Mouse (Mus musculus) liver, adult 2 months (tissue): ENCODE measurements at regions not wholly inside any gene's neighbourhood (a gene's known extent, or its start where the extent isn't known, plus 50 kb on each side); places are given as distances from the start of the nearest gene placed in this dataset.
A peak's percentile ranks its signal among the peaks of the same experiment; 100 is the strongest.

Source experiments
- DNase-seq: peaks from one replicate; pipeline ENCODE4 v3.0.0-alpha.2; 2011; ENCODE audit warnings: low read depth, low spot score; ENCODE audit errors: extremely low read depth
- H3K27ac ChIP-seq: fragments of 200-500 bp; replicated peaks from 2 replicates; pipeline ENCODE4 v1.5.1; 2012; ENCODE audit warnings: low read depth, mild to moderate bottlenecking, control low read depth, inconsistent platforms, low read length; ENCODE audit not compliant: insufficient read depth
- H3K27me3 ChIP-seq: fragments of 200-500 bp; 2 replicates; pipeline ENCODE4 v1.6.1; 2012; ENCODE audit warnings: mild to moderate bottlenecking, moderate library complexity, low read length, inconsistent platforms; ENCODE audit not compliant: control insufficient read depth, insufficient read depth
- H3K36me3 ChIP-seq: fragments of 200-500 bp; 2 replicates; pipeline ENCODE4 v1.6.1; 2012; ENCODE audit warnings: low read length, inconsistent platforms; ENCODE audit not compliant: control insufficient read depth, insufficient read depth
- H3K4me1 ChIP-seq: fragments of 200-500 bp; 2 replicates; pipeline ENCODE4 v1.6.1; 2011; ENCODE audit warnings: low read length; ENCODE audit not compliant: control insufficient read depth, insufficient read depth
- H3K4me3 ChIP-seq: fragments of 200-500 bp; 2 replicates; pipeline ENCODE4 v1.5.1; 2011; ENCODE audit warnings: low read depth, mild to moderate bottlenecking, control low read depth, low read length, moderate library complexity; ENCODE audit not compliant: insufficient read depth
- H3K79me2 ChIP-seq: fragments of 200-500 bp; 2 replicates; pipeline ENCODE4 v1.6.1; 2012; ENCODE audit warnings: inconsistent platforms, mild to moderate bottlenecking, low read length, moderate library complexity; ENCODE audit not compliant: control insufficient read depth, insufficient read depth
- H3K9ac ChIP-seq: fragments of 200-500 bp; 2 replicates; pipeline ENCODE4 v1.6.1; 2012; ENCODE audit warnings: low read depth, mild to moderate bottlenecking, control low read depth, inconsistent platforms, low read length
- CTCF ChIP-seq: fragments of 200-500 bp; IDR thresholded peaks from 2 replicates; pipeline ENCODE4 v1.5.1; 2011; ENCODE audit warnings: low read depth, low read length, control low read depth
- POLR2A ChIP-seq: fragments of 200-500 bp; IDR thresholded peaks from 2 replicates; pipeline ENCODE4 v1.6.1; 2011; ENCODE audit warnings: low read length, control low read depth; ENCODE audit not compliant: insufficient read depth; ENCODE audit errors: extremely low read depth
- WGBS: fragments of 180-500 bp; shearing (Covaris S2); methylation state at CpG from one replicate; pipeline ENCODE4 v1.1.7; 2018; 5-methylcytosine and 5-hydroxymethylcytosine counted together

GRCm38 (mm10) chr3:77831760-77832159, 1454.6 kb downstream of the Rapgef2 start:
- Histone ChIP-seq H3K79me2 (no peaks in the 10 kb centered on the region), H3K27ac (no peak overlapping the region), H3K9ac (no peak overlapping the region), H3K27me3 (no peaks in the 10 kb centered on the region), H3K4me3 (no peak overlapping the region), H3K36me3 (no peaks in the 10 kb centered on the region), H3K4me1 (no peaks in the 10 kb centered on the region)
- TF ChIP-seq CTCF (no peak), POLR2A (no peak)
- DNase-seq: peak; percentile 80
- 18% methylated on average over 2 of the region's 2 CpGs for WGBS

- Histone ChIP-seq H3K9ac (no peak overlapping the region), H3K27me3 (no peaks in the 10 kb centered on the region), H3K36me3 (no peaks in the 10 kb centered on the region), H3K27ac (no peak overlapping the region), H3K4me3 (no peak overlapping the region), H3K79me2 (no peaks in the 10 kb centered on the region), H3K4me1 (no peaks in the 10 kb centered on the region)
- 88% methylated on average over 4 of the region's 4 CpGs for WGBS
- DNase-seq: no peak
- no peak for TF ChIP-seq CTCF
- no peak for TF ChIP-seq POLR2A
Observed at GRCm38 (mm10) chr3:77831256-77831655, 1455.1 kb downstream of the Rapgef2 start.

- TF ChIP-seq POLR2A: no peak
- no peak for TF ChIP-seq CTCF
- DNase-seq: no peak
Observed at GRCm38 (mm10) chr3:77830219-77830618, 1456.1 kb downstream of the Rapgef2 start.

GRCm38 (mm10) chr3:77800776-77801175, 1485.5 kb downstream of the Rapgef2 start:
- H3K4me1 ChIP-seq: no peaks in the 10 kb centered on the region
- H3K9ac ChIP-seq: no peak overlapping the region
- no peak overlapping the region for H3K27ac ChIP-seq
- WGBS: 79% methylated on average over 2 of the region's 2 CpGs
- H3K36me3 ChIP-seq: no peaks in the 10 kb centered on the region
- H3K79me2 ChIP-seq: no peaks in the 10 kb centered on the region
- no peak overlapping the region for H3K4me3 ChIP-seq
- DNase-seq: no peak
- no peak for TF ChIP-seq CTCF
- no peak for TF ChIP-seq POLR2A
- no peaks in the 10 kb centered on the region for H3K27me3 ChIP-seq

More at GRCm38 (mm10) chr3:77830219-77830618, 1456.1 kb downstream of the Rapgef2 start:
- Histone ChIP-seq H3K79me2 (no peaks in the 10 kb centered on the region), H3K4me1 (no peaks in the 10 kb centered on the region), H3K27ac (no peak overlapping the region), H3K36me3 (no peaks in the 10 kb centered on the region), H3K4me3 (no peak overlapping the region), H3K27me3 (no peaks in the 10 kb centered on the region), H3K9ac (no peak overlapping the region)

- Histone ChIP-seq H3K79me2 (no peaks in the 10 kb centered on the region), H3K9ac (no peak overlapping the region), H3K27ac (no peak overlapping the region), H3K4me3 (no peak overlapping the region), H3K27me3 (no peaks in the 10 kb centered on the region), H3K4me1 (no peaks in the 10 kb centered on the region), H3K36me3 (no peaks in the 10 kb centered on the region)
- DNase-seq: no peak
- TF ChIP-seq CTCF (no peak), POLR2A (no peak)
Observed at GRCm38 (mm10) chr3:77781783-77782182, 1504.5 kb downstream of the Rapgef2 start.

- Histone ChIP-seq H3K36me3 (no peaks in the 10 kb centered on the region), H3K4me3 (no peak overlapping the region), H3K27ac (no peak overlapping the region), H3K79me2 (no peaks in the 10 kb centered on the region), H3K4me1 (no peaks in the 10 kb centered on the region), H3K9ac (no peak overlapping the region), H3K27me3 (no peaks in the 10 kb centered on the region)
- peak; percentile 12 for DNase-seq
- TF ChIP-seq CTCF (no peak), POLR2A (no peak)
Observed at GRCm38 (mm10) chr3:77781332-77781731, 1505.0 kb downstream of the Rapgef2 start.
